Mouse (Mus musculus): Measurements from ENCODE around the gene Slc4a1.

Slc4a1 gene

DNA sequence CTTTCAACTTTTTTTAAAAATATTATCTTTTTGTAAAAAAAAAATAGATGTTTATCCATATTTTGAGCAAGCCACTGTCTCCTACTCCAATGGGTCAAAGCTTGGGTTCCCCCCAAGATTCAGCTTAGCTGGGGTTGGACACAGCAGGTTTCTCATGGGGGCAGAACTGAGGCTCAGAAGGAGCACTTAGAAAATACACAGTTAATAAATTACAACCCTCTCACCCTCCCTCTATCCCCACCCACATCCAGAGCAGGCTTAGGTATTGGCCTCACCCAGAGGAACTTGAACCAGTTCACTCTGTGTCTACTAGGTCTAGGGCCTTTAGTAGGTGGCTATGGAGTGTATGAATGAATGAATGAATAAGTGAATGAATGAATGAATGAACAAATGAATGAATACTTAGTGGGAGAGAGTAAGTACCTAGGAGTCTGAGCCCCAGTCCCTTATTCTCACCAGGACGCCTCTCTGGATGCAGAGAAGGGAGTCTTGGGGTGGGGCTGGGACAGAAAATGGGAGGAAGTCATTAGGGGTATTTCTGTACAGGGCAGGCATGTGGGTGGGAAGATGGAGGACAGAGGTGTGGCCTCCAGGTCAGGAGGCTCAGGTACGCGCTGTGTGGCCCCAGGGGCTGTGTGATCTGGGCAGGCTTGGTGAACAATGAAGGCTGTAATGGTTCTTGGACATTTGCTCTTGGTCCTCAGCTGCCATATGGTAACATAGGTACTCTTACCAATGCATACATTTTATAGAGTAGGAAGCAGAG is 16.6 kb downstream of the Slc4a1 start:
- DNase-seq (ENCODE audit: low spot score) = no peak

DNA sequence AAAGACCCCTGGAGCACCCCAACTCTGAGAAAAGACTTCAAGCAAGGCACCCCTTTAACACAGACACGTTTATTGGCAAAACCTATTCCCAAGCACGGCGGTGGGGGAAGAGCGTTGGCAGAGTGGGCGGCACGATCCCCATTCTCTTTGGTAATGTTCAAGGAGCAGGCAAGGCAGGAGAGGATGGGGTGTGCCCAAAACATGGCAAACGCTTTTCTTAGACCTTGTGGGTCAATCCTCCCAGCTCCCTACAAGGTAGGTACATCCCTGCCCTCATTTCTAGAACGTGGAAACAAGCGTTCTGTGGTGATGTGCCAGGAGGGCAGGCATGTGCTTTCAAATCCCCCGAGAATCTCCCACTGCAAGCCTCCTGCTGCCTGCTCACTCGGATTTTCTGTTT is 17.2 kb downstream of the Slc4a1 start:
- no peak for DNase-seq (ENCODE audit: low spot score)

- DNase-seq (ENCODE audit: low spot score) = no peak
Observed at GRCm38 (mm10) chr11:102348101-102348585, 17.9 kb downstream of the Slc4a1 start.

GRCm38 (mm10) chr11:102347683-102348082 is 18.3 kb downstream of the Slc4a1 start:
- no peak for DNase-seq (ENCODE audit: low spot score)

- DNase-seq (ENCODE audit: low spot score) = no peak
Observed at GRCm38 (mm10) chr11:102346926-102347325, 19.1 kb downstream of the Slc4a1 start.

GRCm38 (mm10) chr11:102344458-102344857 is 21.5 kb downstream of the Slc4a1 start:
- DNase-seq (ENCODE audit: low spot score) = no peak

- no peak for DNase-seq (ENCODE audit: low spot score)
Observed at GRCm38 (mm10) chr11:102342742-102343141, 23.3 kb downstream of the Slc4a1 start.

- DNase-seq (ENCODE audit: low spot score) = no peak
Observed at GRCm38 (mm10) chr11:102341101-102341500, 24.9 kb downstream of the Slc4a1 start.

DNA sequence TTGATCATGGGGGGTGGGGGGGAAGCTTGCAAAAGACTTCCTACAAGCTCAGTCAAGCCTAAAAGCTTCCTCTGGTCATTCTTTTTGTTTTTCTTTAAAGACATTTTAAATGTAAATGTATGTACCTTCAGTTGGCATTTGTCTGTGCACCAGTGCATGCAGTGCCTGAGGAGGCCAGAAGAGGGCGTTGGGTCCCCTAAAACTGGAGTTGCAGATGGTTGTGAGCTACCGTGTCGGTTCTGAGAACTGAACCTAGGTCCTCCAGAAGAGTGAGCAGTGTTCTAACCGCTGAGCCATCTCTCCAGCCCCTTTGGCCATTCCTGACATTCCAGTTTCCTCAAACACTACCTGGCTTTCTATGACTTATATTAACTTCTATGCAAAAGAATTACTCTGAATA is 26.4 kb downstream of the Slc4a1 start:
- no peak for DNase-seq (ENCODE audit: low spot score)

DNA sequence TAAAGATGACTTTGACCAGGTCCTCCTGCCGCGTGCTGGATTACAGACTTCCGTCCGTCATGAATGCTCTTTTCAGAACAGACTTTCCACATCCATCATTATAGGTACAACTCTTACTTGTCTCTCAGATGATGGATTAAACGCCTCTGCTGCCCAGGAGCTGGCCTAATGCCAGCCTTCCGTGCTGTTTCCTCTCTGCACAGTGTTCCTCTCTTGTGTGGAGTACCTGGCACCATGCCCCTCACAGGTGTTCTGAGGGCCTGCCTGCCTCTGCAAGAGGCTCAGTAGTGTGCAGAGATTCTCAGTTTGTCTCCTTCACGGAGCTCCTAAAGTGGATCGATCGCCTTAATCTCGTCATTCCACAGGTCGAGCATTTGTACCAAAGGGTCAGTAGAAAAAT is 26.8 kb downstream of the Slc4a1 start:
- DNase-seq (ENCODE audit: low spot score) = no peak

- DNase-seq (ENCODE audit: low spot score) = no peak
Observed at GRCm38 (mm10) chr11:102338561-102338960, 27.4 kb downstream of the Slc4a1 start.

- DNase-seq (ENCODE audit: low spot score) = no peak
Observed at GRCm38 (mm10) chr11:102337921-102338320, 28.1 kb downstream of the Slc4a1 start.

GRCm38 (mm10) chr11:102336191-102336590 is 29.8 kb downstream of the Slc4a1 start:
- DNase-seq (ENCODE audit: low spot score) = no peak

DNA sequence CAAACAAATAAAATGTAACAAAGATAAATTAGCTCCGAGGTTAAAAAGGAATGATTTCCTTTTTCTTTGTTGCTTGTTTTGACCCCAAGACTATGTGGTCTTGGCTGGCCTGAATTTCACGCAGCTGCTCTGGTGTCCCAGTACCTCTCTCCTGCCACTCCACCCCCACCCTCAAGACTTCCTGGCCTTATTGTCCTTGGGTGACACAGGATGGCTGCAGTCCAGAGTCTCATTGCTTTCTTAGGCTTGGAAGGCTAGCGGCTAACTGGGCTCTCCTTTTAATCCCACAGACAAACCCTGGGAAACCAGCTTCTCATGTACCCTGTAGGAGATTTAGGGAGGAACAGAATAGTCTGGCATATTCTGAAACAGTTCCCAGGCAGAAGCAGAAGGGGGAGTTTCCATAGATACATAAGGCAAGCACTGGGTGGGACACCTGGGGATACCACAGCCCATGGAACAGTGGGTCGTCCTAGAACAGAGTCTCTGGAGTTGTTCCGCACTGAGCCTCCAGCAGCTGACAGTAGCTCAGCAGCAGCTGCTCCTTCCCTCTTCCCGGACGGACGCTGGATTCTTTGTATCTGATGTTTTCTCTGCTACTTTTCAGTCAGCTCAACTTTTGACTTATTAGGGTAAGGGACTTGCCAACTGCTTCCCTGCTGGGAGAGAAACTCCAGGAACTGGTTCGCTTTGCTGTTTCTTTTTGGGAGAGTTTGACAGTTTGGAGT is 30.9 kb downstream of the Slc4a1 start:
- no peak for DNase-seq (ENCODE audit: low spot score)

GRCm38 (mm10) chr11:102334010-102334409 is 32.0 kb downstream of the Slc4a1 start:
- DNase-seq (ENCODE audit: low spot score) = no peak

GRCm38 (mm10) chr11:102333061-102333460 is 32.9 kb downstream of the Slc4a1 start:
- DNase-seq (ENCODE audit: low spot score) = no peak

DNA sequence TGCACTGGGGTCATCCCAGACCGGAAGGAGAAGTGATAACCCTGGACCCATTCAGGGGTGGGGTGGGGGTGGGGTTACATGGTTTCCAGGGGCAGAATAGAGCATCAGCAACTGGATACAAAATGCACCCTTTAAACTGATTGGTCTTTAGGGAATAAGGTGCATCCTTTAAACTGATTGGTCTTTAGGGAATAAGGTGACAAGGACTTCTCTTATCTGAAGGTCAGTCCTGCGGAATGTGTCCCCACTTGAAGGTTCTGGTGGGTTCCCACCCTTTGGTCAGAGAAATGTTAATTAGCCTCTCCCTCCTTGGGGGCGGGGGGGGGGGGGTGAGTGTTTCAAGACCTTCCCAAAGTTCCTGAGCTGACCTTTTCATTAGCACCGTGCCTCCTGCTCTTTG is 34.2 kb downstream of the Slc4a1 start:
- DNase-seq (ENCODE audit: low spot score) = no peak

DNA sequence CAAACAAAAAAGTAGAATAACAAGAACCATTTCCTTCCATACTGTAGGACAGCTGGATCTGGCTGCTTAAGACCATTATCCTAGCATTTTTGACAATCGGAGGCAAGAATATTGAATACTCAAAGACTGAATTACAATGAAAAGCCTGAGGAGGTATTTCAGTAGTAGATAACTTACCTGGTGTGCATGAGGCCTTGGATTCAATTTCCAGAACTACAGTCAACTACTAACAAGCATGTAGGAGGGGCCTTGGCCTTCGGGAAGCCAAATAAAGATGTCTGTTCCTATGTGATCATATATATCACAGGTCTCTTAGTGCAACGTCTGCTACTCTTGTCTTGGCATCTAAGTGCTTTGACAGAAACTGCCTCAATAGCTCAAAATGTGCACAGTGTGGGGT is 36.0 kb downstream of the Slc4a1 start:
- DNase-seq (ENCODE audit: low spot score) = no peak

- no peak for DNase-seq (ENCODE audit: low spot score)
Observed at GRCm38 (mm10) chr11:102329518-102329917, 36.5 kb downstream of the Slc4a1 start.

- no peak for DNase-seq (ENCODE audit: low spot score)
Observed at GRCm38 (mm10) chr11:102327839-102328238, 38.2 kb downstream of the Slc4a1 start.

DNA sequence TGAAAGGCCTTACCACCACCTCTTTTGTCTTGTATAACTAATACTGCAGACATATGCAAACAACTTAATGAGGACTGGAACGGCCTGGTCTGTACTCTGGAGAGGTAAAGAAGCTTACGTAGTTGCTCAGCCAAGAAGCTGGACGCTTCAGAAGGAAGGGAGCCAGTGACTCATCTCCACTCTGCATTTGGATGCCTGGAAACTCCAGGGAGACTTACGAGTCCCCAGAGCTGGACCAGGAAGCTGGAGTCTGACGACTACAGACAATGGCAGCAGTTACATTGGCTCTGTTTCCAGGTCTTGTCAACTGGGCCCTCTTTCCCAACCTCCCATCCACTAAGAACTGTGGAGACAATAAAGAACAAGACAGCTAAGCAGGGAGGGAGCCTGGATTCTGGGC is 38.8 kb downstream of the Slc4a1 start:
- no peak for DNase-seq (ENCODE audit: low spot score)

DNA sequence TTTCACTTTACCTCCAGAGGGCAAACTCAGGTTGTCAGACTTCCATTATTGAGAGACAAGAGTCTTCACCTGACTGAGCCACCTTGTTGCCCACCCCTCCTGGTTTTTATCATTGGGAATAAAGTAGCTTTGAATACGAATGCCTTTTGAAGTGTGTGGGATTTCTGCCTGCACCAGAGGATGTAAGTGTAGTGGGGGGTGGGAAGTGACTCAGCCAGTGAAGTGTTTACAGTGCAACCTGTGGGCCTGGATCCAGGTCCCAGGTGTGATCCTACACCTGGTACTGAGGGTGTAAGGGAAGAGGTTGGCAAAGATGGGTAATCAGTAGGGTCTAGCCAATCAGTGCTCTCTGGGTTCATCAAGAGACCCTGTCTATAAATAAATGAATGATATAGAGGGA is 42.5 kb downstream of the Slc4a1 start:
- no peak for DNase-seq (ENCODE audit: low spot score)

- DNase-seq (ENCODE audit: low spot score) = no peak
Observed at GRCm38 (mm10) chr11:102321931-102322330, 44.1 kb downstream of the Slc4a1 start.

- DNase-seq (ENCODE audit: low spot score) = no peak
Observed at GRCm38 (mm10) chr11:102320686-102321005, 45.4 kb downstream of the Slc4a1 start.

Data from yolk sac, embryonic 10.5 days (tissue).